17 mouse cellular contexts compared by ENCODE assay signal in the genomic region with DNA sequence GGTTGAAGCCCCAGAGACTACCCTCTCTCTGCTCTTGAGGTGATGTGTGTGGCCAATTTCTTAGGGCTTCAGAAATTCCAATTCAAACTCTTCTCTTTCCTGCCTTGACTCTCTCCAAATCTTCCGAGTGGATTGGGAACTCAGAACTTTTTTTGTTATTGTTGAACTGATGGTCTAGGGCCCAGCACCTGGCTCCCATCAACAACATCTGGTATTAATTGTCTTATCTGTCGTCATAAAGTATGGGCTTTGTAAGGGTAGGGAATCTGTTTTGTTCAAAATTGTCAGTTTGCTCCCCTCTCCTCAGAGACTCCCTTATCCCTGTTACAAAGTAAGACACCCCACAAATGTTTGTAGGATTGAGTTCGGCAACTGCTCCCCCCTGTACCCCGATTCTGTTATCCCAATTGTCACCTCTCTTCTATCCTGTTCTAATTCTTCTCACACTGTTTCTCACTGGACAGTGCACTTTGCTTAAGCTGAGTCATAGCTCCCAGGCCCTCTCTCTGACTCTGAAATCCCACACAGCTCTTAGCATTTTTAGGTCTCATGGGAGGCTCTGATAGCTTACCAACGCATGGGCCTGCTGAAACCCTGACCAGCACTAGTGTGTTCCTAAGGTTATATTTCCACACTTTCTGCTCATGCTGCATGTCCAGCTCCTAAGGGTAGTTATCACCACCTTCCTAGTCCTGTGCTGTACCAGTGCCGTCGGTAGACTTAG.
DNase-seq lines count a peak whose midpoint lies in the region; ATAC-seq lines count a peak whose summit lies in the region.
"Had no signal": no experiment of that assay in that cellular context is flagged by ENCODE, and none has a peak within 500 bp of the region (broad histone marks: within the 10 kb centered on the region; RNA-seq: fewer than 3 reads in every experiment).

No protein-coding gene starts in this region.

- H3K9me3 ChIP-seq in limb, embryonic 11.5 days (ENCODE audit: control insufficient read depth, low read length) = no peaks in the 10 kb centered on the region
- no peaks in the 10 kb centered on the region for H3K9me3 ChIP-seq in hindbrain, embryonic 13.5 days
- H3K9me3 ChIP-seq: intestine, embryonic 15.5 days; midbrain, embryonic 12.5 days; stomach, embryonic 15.5 days had no signal

- no peaks in the 10 kb centered on the region for H3K36me3 ChIP-seq in limb, embryonic 11.5 days (ENCODE audit: control insufficient read depth, insufficient read depth, low read length)
- H3K36me3 ChIP-seq in hindbrain, embryonic 13.5 days = no peaks in the 10 kb centered on the region
- H3K36me3 ChIP-seq: intestine, embryonic 15.5 days; midbrain, embryonic 12.5 days; stomach, embryonic 15.5 days had no signal

- H3K4me3 ChIP-seq in limb, embryonic 11.5 days (ENCODE audit: low read depth, low read length) = no peak overlapping the region
- no peak overlapping the region for H3K4me3 ChIP-seq in hindbrain, embryonic 13.5 days
- H3K4me3 ChIP-seq: intestine, embryonic 15.5 days; midbrain, embryonic 12.5 days; stomach, embryonic 15.5 days had no signal

- intact Hi-C loops in gastrocnemius, postnatal 14 days (cut with DNase I; ENCODE audit: low total_unique reads) = no loop called here
- intact Hi-C loops in left cerebral cortex, postnatal 25 days (cut with DNase I) = no loop called here

- peaks cover 5% of the 10 kb centered on the region for H3K4me1 ChIP-seq in limb, embryonic 11.5 days (ENCODE audit: control insufficient read depth, insufficient read depth, low read length)
- peaks cover 3% of the 10 kb centered on the region; the same call in 1 of the 2 replicates for H3K4me1 ChIP-seq in hindbrain, embryonic 13.5 days (replicated peaks)
- H3K4me1 ChIP-seq: stomach, embryonic 15.5 days had no signal

- WGBS in limb, embryonic 11.5 days = 52% methylated on average over 7 of the region's 7 CpGs
- WGBS in hindbrain, embryonic 13.5 days = 83% methylated on average over 7 of the region's 7 CpGs

- no peak overlapping the region for H3K9ac ChIP-seq in limb, embryonic 11.5 days (ENCODE audit: low read length)
- no peak overlapping the region for H3K9ac ChIP-seq in hindbrain, embryonic 13.5 days
- H3K9ac ChIP-seq: hindbrain, embryonic 14.5 days; intestine, embryonic 15.5 days; midbrain, embryonic 12.5 days; stomach, embryonic 15.5 days had no signal

- ATAC-seq in limb, embryonic 11.5 days (ENCODE audit: insufficient number of reproducible peaks, low FRiP score, low TSS enrichment, low read depth) = no peak
- ATAC-seq in hindbrain, embryonic 13.5 days (ENCODE audit: low FRiP score) = no peak
- ATAC-seq: intestine, embryonic 15.5 days had no signal

- DNase-seq in gastrocnemius, postnatal 25 days = peak; percentile 19
- DNase-seq in gastrocnemius, postnatal 14 days = no peak
- peak; percentile 45 for DNase-seq in MN1 (ENCODE audit: low spot score)
- peak; percentile 47 for DNase-seq in embryo, embryonic 9.5 days (ENCODE audit: extremely low spot score)
- peak; percentile 27 for DNase-seq in limb, embryonic 11.5 days (ENCODE audit: low spot score)
- DNase-seq in left cerebral cortex, postnatal 25 days (ENCODE audit: low spot score in 2 of 2) = no peak
- DNase-seq in adrenal gland, postnatal 4 days (ENCODE audit: low spot score in 2 of 2) = no peak
- DNase-seq: adrenal gland, postnatal 36 days; cerebellum, adult 9-10 months; lung, adult 2 months; lung, postnatal 4 days had no signal

- H3K27ac ChIP-seq in limb, embryonic 11.5 days (replicated peaks; ENCODE audit: low read depth, low read length) = no peak overlapping the region
- no peak overlapping the region for H3K27ac ChIP-seq in hindbrain, embryonic 13.5 days
- H3K27ac ChIP-seq: hindbrain, embryonic 14.5 days; intestine, embryonic 15.5 days; midbrain, embryonic 12.5 days; stomach, embryonic 15.5 days had no signal

- H3K4me2 ChIP-seq in limb, embryonic 11.5 days (ENCODE audit: low read depth, severe bottlenecking) = no peak overlapping the region
- no peak overlapping the region for H3K4me2 ChIP-seq in hindbrain, embryonic 13.5 days
- H3K4me2 ChIP-seq: hindbrain, embryonic 14.5 days; intestine, embryonic 15.5 days; liver, embryonic 11.5 days; midbrain, embryonic 12.5 days; stomach, embryonic 15.5 days had no signal

- no peaks in the 10 kb centered on the region for H3K27me3 ChIP-seq in limb, embryonic 11.5 days (ENCODE audit: control insufficient read depth, insufficient read depth, low read length)
- no peaks in the 10 kb centered on the region for H3K27me3 ChIP-seq in hindbrain, embryonic 13.5 days
- H3K27me3 ChIP-seq: intestine, embryonic 15.5 days; midbrain, embryonic 12.5 days; stomach, embryonic 15.5 days had no signal

Comparison
In these comparisons a context has a peak if more than half of its experiments do, and no peak if none do; other contexts are left out.
1. DNase-seq: peak in gastrocnemius, postnatal 25 days (single experiment), MN1 (single experiment), embryo, embryonic 9.5 days (single experiment) and limb, embryonic 11.5 days (single experiment); none in gastrocnemius, postnatal 14 days (single experiment), left cerebral cortex, postnatal 25 days (0 of 2) and adrenal gland, postnatal 4 days (0 of 2).